Mouse (Mus musculus): ENCODE measurements around the gene Micu1. TPM values are rescaled to one million over a fixed set of nuclear protein-coding genes. Genes with fewer than 3 reads are reported as not detected.
A peak's percentile ranks its signal among the peaks of the same experiment; 100 is the strongest.

Micu1 gene
- total RNA-seq, 1 experiment = 23.6 TPM

GRCm38 (mm10) chr10:59821334-59822066 is 119.2 kb downstream of the Micu1 start:
- Histone ChIP-seq H3K9me3 (ENCODE audit: control insufficient read depth, insufficient read depth, low read depth, low read length) (no peaks in the 10 kb centered on the region), H3K4me1 (ENCODE audit: control insufficient read depth in 2 of 2, insufficient read depth in 2 of 2, low read length in 2 of 2, poor library complexity in 1 of 2) (peaks cover 10 to 14% of the 10 kb centered on the region in 2 experiments), H3K4me3 (ENCODE audit: insufficient read depth in 1 of 2, low read depth in 1 of 2, low read length in 2 of 2, poor library complexity in 1 of 2, severe bottlenecking in 1 of 2) (no peak overlapping the region), H3K36me3 (ENCODE audit: control insufficient read depth, insufficient read depth, low read length, poor library complexity, severe bottlenecking) (no peaks in the 10 kb centered on the region), H3K9ac (ENCODE audit: insufficient read depth, low read depth, low read length, poor library complexity, severe bottlenecking) (no peak overlapping the region), H3K27ac (ENCODE audit: insufficient read depth, low read depth, low read length, poor library complexity, severe bottlenecking) (no peak overlapping the region)
- DNase-seq (ENCODE audit: low read depth, low spot score) = no peak
- TF ChIP-seq MAFK (IDR thresholded peaks at IDR 0.05; ENCODE audit: insufficient read depth, low read depth, low read length) (no peak), ZC3H11A (IDR thresholded peaks at IDR 0.05; ENCODE audit: borderline replicate concordance, low read depth, low read length) (no peak), ZNF384 (IDR thresholded peaks at IDR 0.05; ENCODE audit: low read depth, low read length) (no peak), HCFC1 (IDR thresholded peaks at IDR 0.05; ENCODE audit: borderline replicate concordance, insufficient read depth, low read length) (no peak), CHD2 (IDR thresholded peaks at IDR 0.05; ENCODE audit: low read depth, low read length) (no peak)
- in situ Hi-C loops (cut with MboI; ENCODE audit: low sequenced_read_pairs in 2 of 2, unreplicated experiment in 2 of 2) = no loop called here

- in situ Hi-C loops (cut with MboI; ENCODE audit: low sequenced_read_pairs in 2 of 2, unreplicated experiment in 2 of 2) = no loop called here
- H3K9me3 ChIP-seq (ENCODE audit: control insufficient read depth, insufficient read depth, low read depth, low read length) = no peaks in the 10 kb centered on the region
These were observed 120.6 kb downstream of the Micu1 start for GRCm38 (mm10) chr10:59822857-59823256.

GRCm38 (mm10) chr10:59825137-59825812 is 123.0 kb downstream of the Micu1 start:
- DNase-seq (ENCODE audit: low read depth, low spot score) = no peak
- Histone ChIP-seq H3K9ac (ENCODE audit: insufficient read depth, low read depth, low read length, poor library complexity, severe bottlenecking) (no peak overlapping the region), H3K36me3 (ENCODE audit: control insufficient read depth, insufficient read depth, low read length, poor library complexity, severe bottlenecking) (peaks cover 5% of the 10 kb centered on the region; the same call in 1 of the 2 replicates), H3K4me1 (ENCODE audit: control insufficient read depth in 2 of 2, insufficient read depth in 2 of 2, low read length in 2 of 2, poor library complexity in 1 of 2) (peaks cover 10 to 11% of the 10 kb centered on the region in 2 experiments), H3K9me3 (ENCODE audit: control insufficient read depth, insufficient read depth, low read depth, low read length) (no peaks in the 10 kb centered on the region), H3K4me3 (ENCODE audit: insufficient read depth in 1 of 2, low read depth in 1 of 2, low read length in 2 of 2, poor library complexity in 1 of 2, severe bottlenecking in 1 of 2) (no peak overlapping the region), H3K27ac (ENCODE audit: insufficient read depth, low read depth, low read length, poor library complexity, severe bottlenecking) (no peak overlapping the region)
- in situ Hi-C loops (cut with MboI; ENCODE audit: low sequenced_read_pairs in 2 of 2, unreplicated experiment in 2 of 2) = no loop called here
- no peak for TF ChIP-seq MAFK (IDR thresholded peaks at IDR 0.05; ENCODE audit: insufficient read depth, low read depth, low read length)
- no peak for TF ChIP-seq ZNF384 (IDR thresholded peaks at IDR 0.05; ENCODE audit: low read depth, low read length)
- TF ChIP-seq CHD2 (IDR thresholded peaks at IDR 0.05; ENCODE audit: low read depth, low read length) = no peak
- TF ChIP-seq ZC3H11A (IDR thresholded peaks at IDR 0.05; ENCODE audit: borderline replicate concordance, low read depth, low read length) = no peak
- TF ChIP-seq HCFC1 (IDR thresholded peaks at IDR 0.05; ENCODE audit: borderline replicate concordance, insufficient read depth, low read length) = no peak

More at GRCm38 (mm10) chr10:59822857-59823256, 120.6 kb downstream of the Micu1 start:
- Histone ChIP-seq H3K36me3 (ENCODE audit: control insufficient read depth, insufficient read depth, low read length, poor library complexity, severe bottlenecking) (no peaks in the 10 kb centered on the region), H3K27ac (ENCODE audit: insufficient read depth, low read depth, low read length, poor library complexity, severe bottlenecking) (0 out of 2 replicates have a peak overlapping the region, but pooled peaks have one; percentile 3), H3K4me3 (ENCODE audit: insufficient read depth in 1 of 2, low read depth in 1 of 2, low read length in 2 of 2, poor library complexity in 1 of 2, severe bottlenecking in 1 of 2) (no peak overlapping the region), H3K9ac (ENCODE audit: insufficient read depth, low read depth, low read length, poor library complexity, severe bottlenecking) (no peak overlapping the region), H3K4me1 (ENCODE audit: control insufficient read depth in 2 of 2, insufficient read depth in 2 of 2, low read length in 2 of 2, poor library complexity in 1 of 2) (peaks cover 10 to 14% of the 10 kb centered on the region in 2 experiments)
- TF ChIP-seq ZNF384 (IDR thresholded peaks at IDR 0.05; ENCODE audit: low read depth, low read length) = no peak
- no peak for DNase-seq (ENCODE audit: low read depth, low spot score)

- no peak for DNase-seq (ENCODE audit: low read depth, low spot score)
- TF ChIP-seq CHD2 (IDR thresholded peaks at IDR 0.05; ENCODE audit: low read depth, low read length) (no peak), ZC3H11A (IDR thresholded peaks at IDR 0.05; ENCODE audit: borderline replicate concordance, low read depth, low read length) (0 out of 2 replicates have a peak, but pooled peaks have one; percentile 9), HCFC1 (IDR thresholded peaks at IDR 0.05; ENCODE audit: borderline replicate concordance, insufficient read depth, low read length) (no peak)
- in situ Hi-C loops (cut with MboI; ENCODE audit: low sequenced_read_pairs in 2 of 2, unreplicated experiment in 2 of 2) = no loop called here
- peaks cover 5% of the 10 kb centered on the region; the same call in 1 of the 2 replicates for H3K36me3 ChIP-seq (ENCODE audit: control insufficient read depth, insufficient read depth, low read length, poor library complexity, severe bottlenecking)
- no peak overlapping the region for H3K27ac ChIP-seq (ENCODE audit: insufficient read depth, low read depth, low read length, poor library complexity, severe bottlenecking)
- H3K4me1 ChIP-seq (ENCODE audit: control insufficient read depth in 2 of 2, insufficient read depth in 2 of 2, low read length in 2 of 2, poor library complexity in 1 of 2) = peaks cover 1 to 4% of the 10 kb centered on the region in 2 experiments; a peak in 1 of 4 replicates
- H3K9me3 ChIP-seq (ENCODE audit: control insufficient read depth, insufficient read depth, low read depth, low read length) = no peaks in the 10 kb centered on the region
- no peak overlapping the region for H3K4me3 ChIP-seq (ENCODE audit: insufficient read depth in 1 of 2, low read depth in 1 of 2, low read length in 2 of 2, poor library complexity in 1 of 2, severe bottlenecking in 1 of 2)
- no peak overlapping the region for H3K9ac ChIP-seq (ENCODE audit: insufficient read depth, low read depth, low read length, poor library complexity, severe bottlenecking)
These were observed 127.6 kb downstream of the Micu1 start for GRCm38 (mm10) chr10:59829886-59830285.
